Mouse (Mus musculus) c-Kit-positive CD71-negative TER-119-negative erythroid progenitor cells, embryonic 14.5 days (primary cell): ENCODE results near the gene Arid3c.

Experiments used
- DNase-seq: peaks from one replicate; pipeline ENCODE4 v3.0.0-alpha.2; 2013; ENCODE audit warnings: low read depth

Arid3c gene

DNA sequence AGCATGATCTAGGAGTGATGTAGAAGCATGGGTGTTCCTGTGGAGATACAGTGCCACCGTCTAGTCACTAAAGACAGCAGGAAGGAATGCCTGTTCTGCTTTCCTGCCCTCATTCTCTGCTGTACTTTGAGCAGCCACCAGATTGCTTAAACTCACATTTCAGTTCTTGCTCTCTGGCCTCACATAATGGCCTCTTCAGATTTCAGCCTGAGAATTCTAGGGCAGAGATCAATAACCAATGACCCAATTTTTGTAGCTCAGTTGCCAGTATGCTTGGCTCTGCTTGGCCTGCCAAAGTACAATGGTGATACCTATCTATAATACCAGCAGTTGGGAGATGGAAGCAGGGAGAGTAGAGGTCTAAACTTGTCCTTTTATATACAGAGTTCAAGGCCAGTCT lies 14.1 kb upstream of the Arid3c start:
- no peak for DNase-seq

DNA sequence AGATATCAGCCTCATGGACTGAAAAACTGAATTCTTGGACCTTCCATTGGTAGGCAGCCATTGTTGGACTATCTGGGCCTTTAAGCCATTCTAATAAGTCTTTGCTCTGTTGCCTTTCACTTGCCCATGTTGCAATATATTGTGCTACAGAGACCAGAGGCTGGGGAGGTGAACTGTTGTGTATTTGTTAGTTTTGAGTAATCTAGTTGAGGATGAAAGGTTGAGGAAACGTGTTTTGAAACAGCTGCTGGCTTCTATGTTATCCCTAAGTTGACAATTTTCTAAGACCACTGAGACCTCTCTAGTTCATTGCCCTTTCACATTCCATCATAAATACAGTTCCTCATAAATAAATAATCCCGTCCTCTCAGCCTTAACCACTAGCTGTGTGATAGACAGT lies 13.2 kb upstream of the Arid3c start:
- DNase-seq: no peak

DNA sequence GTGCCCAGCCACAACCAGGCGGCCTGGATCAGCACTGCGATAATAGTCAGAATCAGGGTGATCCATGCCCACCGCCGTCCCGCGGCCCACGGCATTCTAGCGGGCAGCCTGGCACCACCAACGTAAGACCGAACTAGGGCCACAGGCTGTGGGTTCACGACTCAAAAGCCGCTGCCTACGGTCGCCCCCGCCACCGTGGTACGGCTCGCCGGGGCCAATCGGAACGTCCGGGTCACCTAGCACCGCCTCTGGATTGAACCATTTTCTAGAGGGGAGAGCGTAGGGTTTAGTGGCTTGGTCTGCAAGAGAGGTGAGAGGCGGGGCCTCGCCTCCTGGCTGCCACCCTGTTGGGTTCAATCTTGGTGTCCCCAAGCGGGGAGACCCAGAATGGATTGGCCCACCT lies 10.2 kb upstream of the Arid3c start:
- DNase-seq: peak; percentile 96

DNA sequence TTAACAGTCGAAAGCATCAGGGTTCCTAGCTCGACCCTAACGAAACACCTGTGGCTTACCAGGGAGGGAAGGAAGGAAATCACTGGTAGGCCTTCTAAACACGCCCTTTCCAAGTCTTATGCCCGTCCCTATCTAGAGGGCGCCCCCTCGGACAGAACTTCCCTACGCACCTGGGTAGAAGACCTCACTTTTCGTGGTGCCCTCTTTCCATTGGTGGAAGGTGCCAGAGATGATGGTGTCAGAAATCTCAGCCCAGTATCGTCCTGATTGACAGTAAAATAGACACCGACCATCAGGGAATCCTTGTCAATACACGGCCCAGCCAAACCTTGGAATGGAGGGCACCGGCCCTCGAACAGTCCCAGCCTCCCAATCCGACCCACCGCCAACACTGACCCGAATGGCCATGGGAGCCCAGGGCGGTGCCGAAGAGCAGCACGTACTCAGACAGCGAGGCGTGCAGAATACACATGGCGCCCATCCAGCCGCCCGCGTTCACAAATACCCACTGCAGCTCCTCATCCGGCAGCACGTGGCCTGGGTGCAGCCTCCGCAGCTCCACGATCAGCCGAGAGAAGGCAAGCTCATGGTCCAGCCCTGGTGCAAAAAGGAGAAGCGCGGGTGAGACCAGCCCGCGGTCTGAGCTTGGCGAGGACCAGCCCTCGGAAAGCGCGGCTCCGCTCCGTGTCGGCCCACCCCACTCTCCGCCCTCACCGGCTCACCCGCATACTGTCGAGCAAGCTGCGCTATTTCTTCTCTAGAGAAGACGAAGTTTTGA lies 9.6 kb upstream of the Arid3c start:
- DNase-seq: no peak

DNA sequence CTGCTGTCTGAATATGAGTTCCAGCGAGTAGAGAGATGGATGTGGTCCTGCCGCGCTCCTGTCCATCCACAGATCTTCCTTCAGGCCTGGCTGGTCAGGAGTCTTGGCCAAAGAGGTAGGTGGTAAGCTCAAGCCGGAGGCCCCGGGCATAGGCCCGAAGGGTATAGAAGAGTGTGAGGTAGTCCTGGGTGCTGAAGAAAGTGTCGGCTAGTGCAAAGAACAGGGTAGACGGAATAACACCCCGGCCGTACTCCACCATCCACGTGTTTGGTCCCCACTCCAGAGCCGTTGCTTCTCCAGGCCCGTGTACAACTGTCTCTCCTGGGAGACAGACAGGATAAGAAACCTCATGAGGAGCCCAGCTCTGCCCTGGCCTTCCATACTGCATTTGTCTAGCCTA lies 8.3 kb upstream of the Arid3c start:
- DNase-seq: no peak

DNA sequence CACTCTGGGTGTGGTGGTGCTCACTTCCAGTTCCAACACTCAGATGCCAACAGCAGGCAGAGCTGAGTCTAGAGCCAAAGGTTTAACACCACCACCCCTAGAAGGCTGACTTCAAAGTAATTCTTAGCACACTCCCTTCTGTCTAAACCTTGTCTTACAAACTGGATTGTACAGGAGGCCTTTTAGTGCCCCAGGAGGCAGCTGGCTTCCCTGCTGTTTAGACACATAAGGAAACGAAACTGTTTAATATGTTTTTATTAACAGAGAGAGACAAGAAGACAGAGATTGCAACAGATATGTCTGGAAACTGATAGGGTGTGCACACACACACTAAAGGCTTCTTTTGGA lies 7.3 kb upstream of the Arid3c start:
- DNase-seq: no peak

DNA sequence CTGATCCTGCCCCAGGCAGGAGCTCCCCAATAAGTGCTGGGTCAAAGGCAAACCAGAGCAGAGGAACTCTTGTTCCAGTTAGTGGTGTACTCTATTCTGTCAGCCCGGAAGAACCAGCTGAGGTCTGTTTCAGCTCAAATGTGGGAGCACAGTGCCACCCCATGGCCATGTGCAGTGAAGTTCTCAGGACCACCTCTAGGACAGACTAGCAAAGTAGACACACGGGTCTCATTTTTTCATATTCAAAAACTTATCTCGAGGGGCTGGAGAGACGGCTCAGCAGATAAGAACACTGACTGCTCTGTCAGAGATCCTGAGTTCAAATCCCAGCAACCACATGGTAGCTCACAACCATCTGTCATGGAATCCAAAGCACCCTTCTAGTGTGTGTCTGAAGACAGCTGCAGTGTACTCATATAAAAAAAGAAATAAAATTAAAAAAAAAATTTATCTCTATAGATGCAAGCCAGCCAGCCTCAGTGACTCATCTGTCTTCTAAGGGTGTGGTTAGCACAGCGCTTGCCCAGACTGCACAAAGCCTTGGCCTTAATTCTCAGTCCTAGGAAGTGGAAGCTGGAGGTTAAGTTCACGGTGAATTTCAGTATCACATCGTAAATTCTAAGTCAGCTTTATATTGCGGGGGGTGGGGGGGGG lies 6.8 kb upstream of the Arid3c start:
- DNase-seq: peak; percentile 53

DNA sequence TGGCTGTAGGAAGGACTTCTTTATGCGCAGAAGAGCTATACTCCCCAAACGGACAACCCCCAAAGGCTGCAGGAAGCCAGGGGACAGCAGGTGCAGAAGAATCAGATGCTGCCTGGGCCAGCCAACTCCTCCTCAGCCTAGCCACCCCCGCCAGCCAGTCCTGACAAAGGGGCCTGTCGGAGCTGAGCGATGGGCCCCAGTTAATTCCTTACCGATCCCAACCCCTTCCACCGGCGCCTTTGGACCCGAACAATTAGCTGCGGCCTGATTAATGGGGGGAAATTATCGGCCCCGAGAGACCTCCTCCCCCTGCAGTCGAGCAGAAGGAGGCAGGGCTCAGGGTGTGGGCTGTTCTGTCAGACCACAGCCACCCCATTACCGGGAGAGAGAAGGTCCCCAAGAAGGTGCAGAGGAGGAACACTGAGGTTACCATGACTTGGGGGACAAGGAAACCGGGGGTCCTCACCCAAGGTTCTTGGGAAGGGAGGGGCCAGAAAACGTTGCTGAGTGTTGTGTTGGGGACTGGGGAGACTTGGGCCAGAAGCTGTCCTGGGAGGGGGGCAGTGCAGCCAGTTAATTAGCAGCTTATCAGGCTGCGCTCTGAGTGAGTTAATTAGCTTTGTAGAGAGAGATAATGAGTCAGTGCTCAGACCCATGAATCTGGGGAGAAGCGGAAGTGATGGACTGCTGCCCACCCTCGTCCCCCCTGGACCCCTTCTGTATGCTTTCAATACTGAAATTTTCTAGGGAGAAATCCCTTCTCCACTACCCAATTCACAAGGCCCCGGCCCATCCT lies 3.9 kb downstream of the Arid3c start:
- no peak for DNase-seq

DNA sequence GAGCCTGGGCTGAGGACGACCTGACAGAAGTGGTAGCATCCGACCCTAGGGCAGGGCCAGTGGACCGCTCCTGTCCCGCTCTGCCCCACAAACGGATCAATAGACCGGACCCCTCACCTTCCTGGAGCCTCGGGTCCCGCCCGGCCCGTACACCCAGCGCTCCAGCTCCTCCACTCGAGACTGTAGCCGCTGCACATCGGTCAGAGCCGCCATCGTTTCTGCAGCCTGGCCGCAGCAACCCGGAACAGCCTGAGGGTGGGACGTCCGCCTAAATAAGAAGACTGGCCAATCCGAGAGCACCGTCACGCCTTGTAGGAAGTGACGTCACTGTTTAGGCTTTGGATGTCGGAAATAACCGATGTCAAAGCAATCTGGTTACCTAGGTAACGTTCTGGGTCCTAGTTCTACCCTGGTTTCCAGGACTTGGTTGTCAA lies 8.0 kb downstream of the Arid3c start, which contains the start of gene Dctn3:
Gene Dctn3, minus strand, starts transcription at position 253 of the 434 bp plus-strand sequence.
- DNase-seq: peak; percentile 88

DNA sequence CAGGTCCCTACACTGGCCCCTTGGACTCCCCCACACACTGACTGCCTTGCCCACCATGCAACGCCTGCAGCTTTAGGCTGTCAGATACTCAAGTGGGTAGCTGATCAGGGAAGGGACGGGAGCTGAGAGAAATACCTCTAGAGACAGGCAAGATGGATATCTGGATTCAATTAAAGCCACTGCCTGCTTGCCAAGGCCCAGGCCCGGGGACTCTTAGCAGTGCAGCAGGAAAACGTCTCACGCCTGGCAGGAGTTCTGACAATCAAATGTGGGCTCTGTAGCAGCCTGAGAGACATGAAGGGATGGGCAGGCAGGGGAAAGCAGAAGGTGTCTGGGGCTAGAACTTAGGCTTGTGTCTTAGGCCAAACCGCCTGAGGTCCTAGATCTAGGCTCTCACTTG lies 14.1 kb downstream of the Arid3c start:
- no peak for DNase-seq

DNA sequence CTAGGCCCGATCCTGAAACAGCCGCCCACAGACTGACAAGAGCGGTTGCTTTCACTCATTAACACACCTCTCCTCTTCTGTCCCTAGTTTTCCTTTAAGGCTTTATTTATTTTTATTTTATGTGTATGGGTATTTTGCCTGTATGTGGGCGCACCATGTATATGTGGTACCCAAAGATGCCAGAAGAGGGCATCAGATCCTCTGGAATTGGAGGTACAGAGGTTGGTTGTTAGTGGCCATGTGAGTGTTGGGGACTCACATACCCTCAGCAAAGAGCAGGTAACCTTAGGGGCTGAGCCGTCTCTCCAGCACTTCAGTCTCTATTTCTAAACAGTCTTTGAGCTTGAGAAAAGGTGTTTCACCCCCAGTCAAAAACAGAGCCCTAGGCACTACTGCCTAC lies 15.3 kb downstream of the Arid3c start:
- DNase-seq: no peak

DNA sequence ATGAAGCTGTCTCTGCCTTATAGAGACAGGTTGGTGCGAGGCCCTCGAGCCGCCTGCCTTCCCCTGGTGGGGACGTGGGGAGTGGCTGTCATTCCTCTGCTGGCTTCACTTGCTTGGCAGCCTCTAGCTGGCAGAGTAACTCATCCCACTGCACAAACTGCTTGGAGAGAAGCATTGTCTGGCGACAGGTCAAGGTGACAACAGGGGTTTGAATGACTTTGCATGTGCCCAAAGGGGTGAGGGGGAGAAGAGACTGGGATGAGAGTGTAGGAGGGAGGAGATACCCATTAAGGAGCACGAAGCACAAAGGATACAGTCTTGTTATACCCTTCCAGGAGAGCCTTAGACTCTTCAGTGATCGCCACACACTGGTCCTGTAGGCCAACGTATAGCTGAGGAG lies 15.9 kb downstream of the Arid3c start:
- no peak for DNase-seq

DNA sequence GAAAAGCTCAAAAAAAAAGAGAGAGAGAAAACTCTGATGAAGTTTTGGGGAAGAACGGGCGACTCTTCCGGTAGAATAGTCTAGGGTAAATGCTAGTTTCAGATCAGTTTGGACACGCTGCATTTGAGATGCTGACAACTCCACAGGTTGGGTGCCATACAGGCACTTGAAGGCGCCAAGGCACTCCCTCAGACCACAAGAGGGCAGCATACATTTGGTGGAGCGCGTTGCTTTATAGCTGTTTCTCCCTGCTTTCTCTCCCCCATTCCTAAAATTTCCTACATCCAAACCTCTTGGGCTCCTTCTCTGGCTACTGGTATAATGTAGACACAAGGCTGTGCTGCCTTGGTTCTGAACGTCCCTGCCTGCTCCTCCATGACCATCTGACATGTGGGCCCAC lies 16.7 kb downstream of the Arid3c start:
- peak; percentile 57 for DNase-seq

DNA sequence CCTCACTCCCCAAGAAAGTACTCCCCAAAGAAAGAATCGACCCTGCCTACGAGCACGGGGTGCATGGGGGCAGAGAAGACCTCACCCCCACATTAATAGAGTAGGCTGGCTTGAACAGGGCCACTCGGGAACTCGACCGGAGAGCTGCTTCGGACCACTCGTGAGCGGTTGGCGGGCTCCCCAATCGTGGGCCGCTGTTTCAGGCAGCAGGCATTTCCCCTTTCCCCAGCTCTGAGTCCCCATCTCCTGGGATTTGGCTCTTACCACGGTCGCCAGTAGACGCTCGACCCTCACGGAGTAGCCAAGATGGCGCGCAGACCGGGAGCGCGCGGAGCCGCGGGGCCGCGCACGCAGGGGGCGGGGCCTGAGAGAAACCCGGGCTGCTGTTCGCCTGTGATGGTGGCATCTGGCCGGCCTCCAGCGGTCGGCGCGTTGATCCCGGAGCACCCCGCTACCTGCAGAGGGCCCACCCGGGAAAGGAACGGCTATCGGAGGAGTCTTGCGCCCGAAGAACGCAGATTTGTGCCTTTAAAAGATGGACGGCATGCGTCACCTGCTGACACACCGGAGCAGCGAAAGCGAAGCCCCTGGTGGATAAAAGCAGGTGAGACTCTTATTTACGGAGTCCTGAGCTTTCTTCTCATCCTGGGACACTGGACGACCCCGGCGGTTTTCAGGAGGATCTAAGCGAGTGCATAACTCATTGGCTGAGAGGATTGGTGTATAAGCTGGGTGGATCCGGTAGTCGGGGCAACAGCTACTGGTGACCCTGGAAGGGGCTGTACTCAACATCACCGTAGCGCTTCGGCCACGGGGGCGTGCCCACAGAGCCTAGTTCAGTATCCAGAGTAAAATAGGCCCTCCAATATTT lies 17.5 kb downstream of the Arid3c start, which contains the start of gene Rpp25l:
Gene Rpp25l, minus strand, starts transcription at position 338 of the 871 bp plus-strand sequence.
- peak; percentile 53 for DNase-seq

DNA sequence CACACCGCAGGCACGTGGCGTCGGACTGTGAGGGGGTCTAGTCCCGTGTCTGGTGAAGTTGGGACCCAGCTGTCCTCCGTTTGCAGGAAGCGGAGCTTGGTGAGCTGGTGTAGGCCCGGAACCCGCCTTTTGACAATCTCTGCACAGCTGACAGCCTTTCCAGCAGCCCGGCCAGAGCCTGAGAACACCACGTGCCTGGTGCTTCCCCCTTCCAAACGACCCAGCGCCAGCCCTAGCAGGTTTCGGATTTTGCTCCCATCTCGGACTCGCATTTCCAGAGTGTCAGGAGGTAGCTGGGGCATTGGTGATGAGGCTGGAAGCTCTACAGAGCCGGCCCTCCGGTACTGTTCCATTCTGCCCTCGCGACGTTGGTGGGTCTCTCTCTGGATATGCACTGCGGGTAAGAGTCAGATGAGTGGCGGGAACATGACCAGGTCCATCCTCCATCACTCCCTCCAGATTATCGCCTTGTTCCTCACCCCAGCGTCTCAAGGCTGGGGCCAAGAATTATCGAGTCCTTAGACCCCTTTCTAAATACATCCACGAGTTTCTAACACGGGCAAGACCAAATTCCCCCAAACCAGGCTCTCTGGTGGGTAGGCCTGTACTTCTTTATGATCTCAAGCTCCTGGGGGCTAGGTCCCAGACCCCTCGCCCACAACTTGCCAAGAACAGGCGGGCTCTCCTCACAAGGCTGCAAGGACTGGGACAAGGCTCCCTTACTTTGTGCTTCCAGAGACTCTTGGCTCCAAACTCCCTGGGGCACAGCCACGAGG lies 18.3 kb downstream of the Arid3c start:
- DNase-seq: no peak

DNA sequence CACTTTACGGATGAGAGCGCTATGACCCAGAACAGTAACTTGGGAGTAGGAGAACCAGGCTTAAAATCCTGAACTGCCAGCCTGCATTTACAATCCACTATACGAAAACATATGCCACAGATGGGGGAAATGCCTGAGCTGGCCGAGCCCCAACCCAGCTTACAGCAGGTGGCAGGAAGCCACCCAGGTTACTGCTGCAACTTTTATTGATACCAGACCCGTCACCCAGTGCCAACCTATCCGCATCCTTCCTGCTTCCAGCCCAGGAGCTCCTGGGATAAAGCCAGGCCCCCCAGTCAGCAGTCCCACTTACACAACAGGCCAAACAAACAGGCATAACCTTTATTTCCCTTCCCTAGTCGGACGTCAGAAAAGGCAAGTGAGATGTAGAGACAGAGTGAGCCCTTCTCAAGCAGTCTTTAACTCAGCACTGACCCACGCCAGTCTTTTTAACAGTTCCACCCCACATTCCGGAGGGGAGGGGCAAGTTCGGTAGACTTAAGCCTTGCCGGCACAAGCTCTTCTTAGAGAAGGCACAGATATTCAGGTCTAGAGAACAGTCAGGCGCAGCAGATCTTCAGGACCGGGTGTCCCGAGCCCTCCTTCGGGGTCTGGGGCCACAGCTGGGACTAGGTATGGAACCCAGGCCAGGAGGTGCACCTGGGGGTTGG lies 19.1 kb downstream of the Arid3c start:
- DNase-seq: no peak

DNA sequence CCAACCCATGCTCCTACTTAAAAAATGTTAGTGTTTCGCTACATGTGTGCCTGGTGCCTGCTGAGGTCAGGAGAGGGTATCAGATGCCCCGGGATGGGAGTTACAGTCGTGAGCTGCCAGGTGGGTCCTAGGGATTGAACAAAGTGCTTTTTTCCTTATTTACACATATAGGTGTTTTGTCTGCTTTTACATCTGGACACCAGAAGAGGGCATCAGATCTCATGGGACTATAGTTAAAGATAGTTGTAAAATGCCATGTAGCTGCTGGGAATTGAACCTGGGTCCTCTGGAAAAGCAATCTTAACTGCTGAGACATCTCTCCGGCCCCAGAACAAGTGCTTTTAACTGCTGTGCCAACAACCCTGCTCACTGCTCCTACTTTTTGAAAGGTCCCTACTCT lies 20.7 kb downstream of the Arid3c start:
- no peak for DNase-seq

DNA sequence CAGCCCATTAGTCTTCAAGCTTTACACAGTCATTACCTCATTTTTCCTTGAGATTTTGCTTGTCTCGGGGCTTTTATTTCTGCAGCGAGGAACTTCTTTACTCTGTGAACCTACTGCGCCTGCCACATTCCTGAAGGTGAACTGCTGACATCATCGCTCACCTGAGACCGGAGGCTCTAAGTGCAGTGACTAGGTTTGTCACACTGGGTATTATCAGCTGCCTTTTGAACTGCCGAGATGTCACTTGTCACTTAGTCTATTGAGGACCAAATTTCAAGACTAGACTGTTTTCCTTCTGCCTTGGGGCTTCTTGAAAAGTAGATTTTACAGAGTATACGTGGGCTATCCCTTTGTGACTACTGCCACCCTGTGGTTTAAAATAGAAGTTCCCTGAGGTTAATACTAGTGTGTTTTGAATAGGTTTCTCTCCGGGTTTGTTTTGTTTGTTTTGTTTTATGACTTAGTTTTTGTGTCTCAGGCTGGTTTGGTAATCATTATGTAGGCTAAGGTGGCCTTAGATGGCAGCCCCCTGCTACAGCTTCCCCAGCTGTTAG lies 22.7 kb downstream of the Arid3c start:
- peak; percentile 58 for DNase-seq

DNA sequence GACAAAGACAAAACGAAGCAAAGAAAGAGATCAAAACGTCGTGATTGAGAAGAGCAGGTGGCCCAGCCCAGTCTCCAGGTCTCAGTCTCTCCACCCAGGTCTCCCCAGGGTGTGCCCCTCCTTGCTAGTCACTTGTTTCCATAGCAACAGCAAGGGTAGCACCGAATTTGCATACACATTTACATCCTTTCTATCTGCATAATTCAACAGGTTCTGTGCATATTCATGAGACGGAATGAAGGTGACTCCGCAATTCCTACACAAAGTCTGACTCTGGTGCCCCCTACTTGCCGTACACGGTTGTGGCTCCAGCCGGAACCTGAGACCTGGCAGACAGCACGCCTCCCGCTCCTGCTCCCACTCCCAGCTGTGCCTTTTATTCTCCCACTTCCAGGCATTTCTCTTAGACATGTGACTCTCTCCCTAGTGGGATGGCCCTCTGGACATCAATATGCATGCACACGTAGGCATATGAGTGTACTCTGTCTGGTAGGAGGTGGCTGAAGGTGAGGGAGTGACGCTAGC lies 23.9 kb downstream of the Arid3c start:
- peak; percentile 56 for DNase-seq
